27 mouse cellular contexts compared by ENCODE assay signal in genomic region chr3:124908925-124909324, GRCm38 (mm10).
"Had no signal": no experiment of that assay in that cellular context is flagged by ENCODE, and none has a peak within 500 bp of the region (broad histone marks: within the 10 kb centered on the region; RNA-seq: fewer than 3 reads in every experiment).

No protein-coding gene starts in this region.

- DNase-seq: gastrocnemius, postnatal 14 days; gastrocnemius, postnatal 36 days; heart, adult 11 months; heart, adult 2 months; heart, postnatal 14 days; heart, postnatal 36 days; kidney, adult 11 months; kidney, adult 2 months; kidney, adult 9 months; kidney, postnatal 25 days; layer of hippocampus, adult 9-11 months; layer of hippocampus, postnatal 36 days; left cerebral cortex, postnatal 4 days; liver; liver, embryonic 13.5 days had no signal

- H3K27me3 ChIP-seq: heart, embryonic 13.5 days; heart, embryonic 15.5 days; hindbrain, embryonic 13.5 days; hindbrain, embryonic 15.5 days; kidney, embryonic 15.5 days; limb, embryonic 12.5 days; liver, embryonic 13.5 days; liver, embryonic 15.5 days had no signal

- H3K9ac ChIP-seq: heart, embryonic 13.5 days; heart, embryonic 15.5 days; hindbrain, embryonic 13.5 days; hindbrain, embryonic 15.5 days; kidney, embryonic 15.5 days; limb, embryonic 12.5 days; liver, embryonic 13.5 days; liver, embryonic 15.5 days had no signal

- H3K4me1 ChIP-seq: heart, embryonic 13.5 days; heart, embryonic 15.5 days; hindbrain, embryonic 13.5 days; hindbrain, embryonic 15.5 days; kidney, embryonic 15.5 days; limb, embryonic 12.5 days; liver, embryonic 13.5 days; liver, embryonic 15.5 days had no signal

- ATAC-seq: hindbrain, postnatal 0 days; intestine, embryonic 16.5 days had no signal

- H3K4me2 ChIP-seq: heart, embryonic 11.5 days; heart, embryonic 13.5 days; heart, embryonic 15.5 days; hindbrain, embryonic 13.5 days; hindbrain, embryonic 15.5 days; kidney, embryonic 15.5 days; limb, embryonic 12.5 days; liver, embryonic 11.5 days; liver, embryonic 13.5 days; liver, embryonic 15.5 days had no signal

- H3K36me3 ChIP-seq: heart, embryonic 13.5 days; heart, embryonic 15.5 days; hindbrain, embryonic 13.5 days; hindbrain, embryonic 15.5 days; kidney, embryonic 15.5 days; limb, embryonic 12.5 days; liver, embryonic 13.5 days; liver, embryonic 15.5 days had no signal

- H3K27ac ChIP-seq: heart, adult 2 months; heart, embryonic 13.5 days; heart, embryonic 15.5 days; hindbrain, embryonic 13.5 days; hindbrain, embryonic 15.5 days; hindbrain, postnatal 0 days; kidney, embryonic 15.5 days; kidney, postnatal 0 days; limb, embryonic 12.5 days; liver, embryonic 13.5 days; liver, embryonic 15.5 days had no signal

- H3K4me3 ChIP-seq: heart, adult 2 months; heart, embryonic 13.5 days; heart, embryonic 15.5 days; hindbrain, embryonic 13.5 days; hindbrain, embryonic 15.5 days; kidney, embryonic 15.5 days; limb, embryonic 12.5 days; liver, embryonic 13.5 days; liver, embryonic 15.5 days had no signal

- H3K9me3 ChIP-seq: heart, embryonic 13.5 days; heart, embryonic 15.5 days; hindbrain, embryonic 13.5 days; hindbrain, embryonic 15.5 days; kidney, embryonic 15.5 days; limb, embryonic 12.5 days; liver, embryonic 13.5 days; liver, embryonic 15.5 days had no signal
